ENCODE assay signal across 8 mouse cellular contexts in genomic region chr9:107936215-107936822, GRCm38 (mm10). TPM values are rescaled to one million over a fixed set of nuclear protein-coding genes. Genes with fewer than 3 reads are reported as not detected.
DNase-seq lines count a peak whose midpoint lies in the region; ATAC-seq and TF ChIP-seq lines count a peak whose summit lies in the region.

No protein-coding gene starts in this region.

- no peak for TF ChIP-seq POLR2A in cerebellum, adult 2 months (IDR thresholded peaks at IDR 0.05; ENCODE audit: borderline replicate concordance, insufficient read depth, low read length)
- no peak for TF ChIP-seq POLR2A in olfactory bulb, adult 2 months (IDR thresholded peaks at IDR 0.05; ENCODE audit: insufficient read depth, low read depth, low read length)

- H3K27me3 ChIP-seq in cerebellum, adult 2 months (ENCODE audit: control insufficient read depth, insufficient read depth, low read length), result no peaks in the 10 kb centered on the region
- H3K27me3 ChIP-seq in E14TG2a.4 (ENCODE audit: insufficient read depth, low read length), result peaks cover 45% of the 10 kb centered on the region
- H3K27me3 ChIP-seq in forebrain, embryonic 16.5 days (replicated peaks; ENCODE audit: control insufficient read depth, insufficient read depth, low read length), result no peaks in the 10 kb centered on the region; the same call in 1 of the 2 replicates

- no peak overlapping the region for H3K27ac ChIP-seq in cerebellum, adult 2 months (ENCODE audit: insufficient read depth, low read length)
- H3K27ac ChIP-seq in forebrain, embryonic 16.5 days (ENCODE audit: low read length), result no peak overlapping the region
- peak overlapping the region; percentile 79 for H3K27ac ChIP-seq in olfactory bulb, adult 2 months (ENCODE audit: insufficient read depth, low read depth, low read length)

- H3K4me3 ChIP-seq in cerebellum, adult 2 months (replicated peaks; ENCODE audit: insufficient read depth, low read depth, low read length), result peak overlapping the region; percentile 44
- H3K4me3 ChIP-seq in E14TG2a.4 (replicated peaks; ENCODE audit: low read length), result peak overlapping the region; percentile 86
- H3K4me3 ChIP-seq in forebrain, embryonic 16.5 days (replicated peaks; ENCODE audit: low read length), result peak overlapping the region; percentile 64
- H3K4me3 ChIP-seq in olfactory bulb, adult 2 months (ENCODE audit: insufficient read depth, low read depth, low read length), result peak overlapping the region; percentile 81

- DNase-seq in cerebellum, adult 2 months, result no peak
- DNase-seq in cerebellum, adult 11-12 months, result no peak
- peak; percentile 39 for DNase-seq in left cerebral cortex, postnatal 4 days
- DNase-seq in gastrocnemius, postnatal 4 days (ENCODE audit: low spot score in 2 of 2), result no peak
- no peak for DNase-seq in gastrocnemius, postnatal 25 days

- TF ChIP-seq CTCF in cerebellum, adult 2 months (IDR thresholded peaks at IDR 0.05; ENCODE audit: borderline replicate concordance, insufficient read depth, low read depth, low read length), result no peak
- TF ChIP-seq CTCF in E14TG2a.4 (conservative IDR thresholded peaks at IDR 0.05; ENCODE audit: low read length), result no peak
- TF ChIP-seq CTCF in olfactory bulb, adult 2 months (IDR thresholded peaks at IDR 0.05; ENCODE audit: insufficient read depth, low read depth, low read length), result no peak

- H3K36me3 ChIP-seq in E14TG2a.4 (ENCODE audit: insufficient read depth, low read length), result no peaks in the 10 kb centered on the region; the same call in 1 of the 2 replicates
- H3K36me3 ChIP-seq in forebrain, embryonic 16.5 days (ENCODE audit: control insufficient read depth, insufficient read depth), result no peaks in the 10 kb centered on the region

- 7% methylated on average over 29 of the region's 29 CpGs for WGBS in cerebellum, adult 2 months
- under 1% methylated on average over 29 of the region's 29 CpGs for WGBS in forebrain, embryonic 16.5 days
- WGBS in olfactory bulb, adult 2 months, result 5% methylated on average over 29 of the region's 29 CpGs

- intact Hi-C loops in left cerebral cortex, postnatal 4 days (cut with DNase I), result no loop called here

- peak overlapping the region; percentile 86 for H3K4me2 ChIP-seq in forebrain, embryonic 16.5 days (ENCODE audit: low read length)

- ATAC-seq in forebrain, embryonic 16.5 days, result peak; percentile 51

- peaks cover 3% of the 10 kb centered on the region for H3K4me1 ChIP-seq in cerebellum, adult 2 months (ENCODE audit: control insufficient read depth, insufficient read depth, low read length)
- peaks cover 50% of the 10 kb centered on the region for H3K4me1 ChIP-seq in E14TG2a.4 (replicated peaks; ENCODE audit: low read depth, low read length)
- peaks cover 22% of the 10 kb centered on the region for H3K4me1 ChIP-seq in forebrain, embryonic 16.5 days (replicated peaks; ENCODE audit: control insufficient read depth, insufficient read depth, low read length)
- H3K4me1 ChIP-seq in olfactory bulb, adult 2 months (ENCODE audit: control insufficient read depth, insufficient read depth, low read length), result peaks cover 49% of the 10 kb centered on the region

- no peaks in the 10 kb centered on the region for H3K9me3 ChIP-seq in E14TG2a.4 (ENCODE audit: low read length)
- H3K9me3 ChIP-seq in forebrain, embryonic 16.5 days (ENCODE audit: control insufficient read depth, low read length), result no peaks in the 10 kb centered on the region

- peak overlapping the region; percentile 69 for H3K9ac ChIP-seq in forebrain, embryonic 16.5 days (replicated peaks; ENCODE audit: low read depth, low read length)

RNA-seq across cellular contexts. Expression of gene Camkv, which starts 0.8 kb away (rescaled TPM):
- 20.2 and 25.1 TPM in 2 replicates for polyA plus RNA-seq in cerebellum, adult 2 months (2012; rRNA removed)
- 117 and 140 TPM in 2 replicates for polyA plus RNA-seq in forebrain, embryonic 16.5 days (2015; fragmentation: Nextera tagmentation; extraction: Ambion mirVana)
- 100 to 1,000 TPM; 333 to 354 TPM for total RNA-seq in left cerebral cortex, postnatal 4 days (2021)
- polyA plus RNA-seq in olfactory bulb, adult 2 months (2012; ENCODE audit: insufficient read depth, insufficient read length, low replicate concordance, missing spikeins), result not detected in 2 replicates
- total RNA-seq in gastrocnemius, postnatal 4 days (2021), result under 1 TPM; 0.41 to 0.52 TPM
- total RNA-seq in gastrocnemius, postnatal 25 days (2021), result under 1 TPM; 0.18 to 0.38 TPM

RNA-seq across cellular contexts. Expression of gene Actl11, which starts 8.1 kb away (rescaled TPM):
- polyA plus RNA-seq in cerebellum, adult 2 months (2012; rRNA removed), result not detected in 2 replicates
- polyA plus RNA-seq in forebrain, embryonic 16.5 days (2015; fragmentation: Nextera tagmentation; extraction: Ambion mirVana), result not detected in 2 replicates
- total RNA-seq in left cerebral cortex, postnatal 4 days (2021), result not detected
- not detected in 2 replicates for polyA plus RNA-seq in olfactory bulb, adult 2 months (2012; ENCODE audit: insufficient read depth, insufficient read length, low replicate concordance, missing spikeins)
- not detected for total RNA-seq in gastrocnemius, postnatal 4 days (2021)
- total RNA-seq in gastrocnemius, postnatal 25 days (2021), result not detected

RNA-seq across cellular contexts. Expression of gene Traip, which starts 13.6 kb away (rescaled TPM):
- 1.5 and 2.2 TPM in 2 replicates for polyA plus RNA-seq in cerebellum, adult 2 months (2012; rRNA removed)
- 14.2 and 17.1 TPM in 2 replicates for polyA plus RNA-seq in forebrain, embryonic 16.5 days (2015; fragmentation: Nextera tagmentation; extraction: Ambion mirVana)
- 10 to 100 TPM; 21.2 to 21.3 TPM for total RNA-seq in left cerebral cortex, postnatal 4 days (2021)
- polyA plus RNA-seq in olfactory bulb, adult 2 months (2012; ENCODE audit: insufficient read depth, insufficient read length, low replicate concordance, missing spikeins), result not detected in 2 replicates
- 1 to 10 TPM; 6.7 to 7.2 TPM for total RNA-seq in gastrocnemius, postnatal 4 days (2021)
- under 1 TPM; 0.46 to 0.88 TPM for total RNA-seq in gastrocnemius, postnatal 25 days (2021)

RNA-seq across cellular contexts. Expression of gene Mst1r, which starts 29.6 kb away (rescaled TPM):
- polyA plus RNA-seq in cerebellum, adult 2 months (2012; rRNA removed), result 0.71 and 1.0 TPM in 2 replicates
- polyA plus RNA-seq in forebrain, embryonic 16.5 days (2015; fragmentation: Nextera tagmentation; extraction: Ambion mirVana), result 0.91 and 1.3 TPM in 2 replicates
- 1 to 10 TPM; 2.2 to 3.6 TPM for total RNA-seq in left cerebral cortex, postnatal 4 days (2021)
- polyA plus RNA-seq in olfactory bulb, adult 2 months (2012; ENCODE audit: insufficient read depth, insufficient read length, low replicate concordance, missing spikeins), result not detected in 2 replicates
- 1 to 10 TPM; 5.3 to 5.4 TPM for total RNA-seq in gastrocnemius, postnatal 4 days (2021)
- 1 to 10 TPM; 1.3 to 2.1 TPM for total RNA-seq in gastrocnemius, postnatal 25 days (2021)

RNA-seq across cellular contexts. Expression of gene Uba7, which starts 39.0 kb away (rescaled TPM):
- 8.0 and 10.0 TPM in 2 replicates for polyA plus RNA-seq in cerebellum, adult 2 months (2012; rRNA removed)
- 3.2 and 3.7 TPM in 2 replicates for polyA plus RNA-seq in forebrain, embryonic 16.5 days (2015; fragmentation: Nextera tagmentation; extraction: Ambion mirVana)
- 1 to 10 TPM; 2.1 to 3.5 TPM for total RNA-seq in left cerebral cortex, postnatal 4 days (2021)
- polyA plus RNA-seq in olfactory bulb, adult 2 months (2012; ENCODE audit: insufficient read depth, insufficient read length, low replicate concordance, missing spikeins), result not detected in 2 replicates
- total RNA-seq in gastrocnemius, postnatal 4 days (2021), result 10 to 100 TPM in 1 of 2 experiments, 1 to 10 TPM in 1; 7.8 to 12.7 TPM
- 1 to 10 TPM; 2.4 to 2.8 TPM for total RNA-seq in gastrocnemius, postnatal 25 days (2021)

Comparison
In these comparisons a context has a peak if more than half of its experiments do, and no peak if none do; other contexts are left out.
1. RNA of gene Traip, which starts 13.6 kb away (total RNA-seq): 21.2 to 21.3 TPM in left cerebral cortex, postnatal 4 days and 6.7 to 7.2 TPM in gastrocnemius, postnatal 4 days; 0.46 to 0.88 TPM in gastrocnemius, postnatal 25 days; every median in the first group is over 4 times any median in the second.
2. RNA of gene Camkv, which starts 0.8 kb away (total RNA-seq): 333 to 354 TPM in left cerebral cortex, postnatal 4 days; 0.41 to 0.52 TPM in gastrocnemius, postnatal 4 days and 0.18 to 0.38 TPM in gastrocnemius, postnatal 25 days; every median in the first group is over 100 times any median in the second.
3. Peak in every context shown above with its lines, with median percentiles within 50 percentile points of each other: H3K4me3 ChIP-seq.